Mouse (Mus musculus): ENCODE measurements around the gene Pagr1a. TPM values are rescaled to one million over a fixed set of nuclear protein-coding genes. Genes with fewer than 3 reads are reported as not detected.

The Pagr1a gene
- total RNA-seq (2021), result 10 to 100 TPM; 25.4 to 28.8 TPM

GRCm38 (mm10) chr7:127016971-127017949 lies at the start of gene Pagr1a:
Gene Pagr1a (minus strand): TSS chr7:127017352.
- DNase-seq (ENCODE audit: low spot score in 2 of 2), result peak; percentile 95 to 96
- intact Hi-C loops (cut with DNase I), result loop anchor here (2.0 to 5.0 kb wide), 3 partner anchors 40 to 130 kb away; partner anchors contain the start of genes Cdiptos and Sez6l2

DNA sequence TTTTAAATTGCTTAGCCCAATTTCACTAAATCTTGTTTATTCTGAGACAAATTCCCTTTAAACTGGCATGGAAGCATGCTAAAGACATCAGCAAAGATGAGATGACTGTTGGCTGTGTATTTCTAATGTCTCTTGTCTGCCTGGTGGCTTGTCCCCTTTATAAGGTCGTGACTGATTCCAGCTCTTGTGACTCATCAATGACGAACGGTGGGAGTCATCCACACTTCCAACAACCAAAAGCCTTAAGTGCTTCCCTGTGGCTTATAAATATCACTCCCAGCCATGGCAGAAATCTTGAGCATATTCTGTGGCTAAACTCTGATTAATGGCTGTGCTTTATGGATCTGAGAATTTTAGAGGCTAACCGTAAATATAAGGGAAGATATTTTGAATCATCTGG lies 49.2 kb upstream of the Pagr1a start:
- no peak for DNase-seq (ENCODE audit: low spot score in 2 of 2)
- intact Hi-C loops (cut with DNase I), result loop anchor here (10.0 kb wide), 1 partner anchor 108 kb away; no protein-coding TSS in a partner anchor

DNA sequence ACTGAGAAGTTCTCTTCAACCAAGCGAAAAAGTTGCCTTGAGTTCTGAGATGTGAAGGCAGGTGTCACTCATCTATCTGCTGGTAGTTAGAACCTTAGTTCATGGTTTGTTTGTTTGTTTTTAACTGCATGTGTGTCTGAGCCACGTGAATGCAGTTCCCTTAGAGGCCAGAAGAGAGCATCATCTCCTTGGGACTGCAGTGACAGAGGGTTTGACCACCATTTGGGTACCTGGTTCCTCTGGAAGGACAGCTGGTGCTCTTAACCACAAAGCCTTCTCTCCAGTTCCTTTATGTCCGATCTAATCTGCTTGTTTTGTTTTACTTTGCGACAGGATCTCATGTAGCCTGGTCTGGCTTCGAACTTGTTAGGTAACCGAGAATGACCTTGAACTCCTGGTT lies 48.4 kb upstream of the Pagr1a start:
- intact Hi-C loops (cut with DNase I), result loop anchor here (10.0 kb wide), 1 partner anchor 109 kb away; no protein-coding TSS in a partner anchor
- DNase-seq (ENCODE audit: low spot score in 2 of 2), result no peak

DNA sequence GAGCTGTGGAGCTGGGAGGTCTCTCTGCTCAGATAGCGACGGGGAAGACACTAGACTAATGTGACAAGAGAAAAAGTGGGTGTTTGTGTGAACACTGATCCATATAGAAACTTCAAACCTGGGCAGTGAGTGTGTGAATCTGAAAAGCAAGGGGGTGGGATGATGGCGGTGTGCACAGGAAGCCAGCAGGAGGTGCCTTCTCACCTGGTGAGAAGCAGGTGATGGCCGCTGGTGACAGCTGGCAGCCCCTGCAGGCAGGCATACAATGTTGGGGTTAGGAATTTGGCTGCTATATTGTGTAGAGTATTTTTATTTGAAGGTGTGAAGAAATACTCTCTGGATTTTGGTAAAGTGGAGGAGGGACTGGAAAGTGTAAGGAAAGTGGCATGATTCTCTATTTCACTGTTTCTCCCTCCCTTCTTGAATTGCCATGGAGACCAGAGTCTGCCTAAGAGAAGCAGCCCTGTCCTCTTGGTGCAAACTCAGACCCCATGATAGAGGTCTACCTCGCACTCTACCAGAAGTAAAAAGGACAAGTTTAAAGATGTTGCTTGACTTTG lies 38.0 kb upstream of the Pagr1a start:
- DNase-seq (ENCODE audit: low spot score in 2 of 2), result peak; percentile 7 to 31
- intact Hi-C loops (cut with DNase I), result no loop called here

GRCm38 (mm10) chr7:127041851-127042672 lies 24.9 kb upstream of the Pagr1a start, which contains the start of gene Kif22:
Gene Kif22 (minus strand): TSS chr7:127042471.
- intact Hi-C loops (cut with DNase I), result no loop called here
- peak; percentile 84 to 88 for DNase-seq (ENCODE audit: low spot score in 2 of 2)

GRCm38 (mm10) chr7:127031244-127031643 lies 14.1 kb upstream of the Pagr1a start:
- intact Hi-C loops (cut with DNase I), result no loop called here
- no peak for DNase-seq (ENCODE audit: low spot score in 2 of 2)

DNA sequence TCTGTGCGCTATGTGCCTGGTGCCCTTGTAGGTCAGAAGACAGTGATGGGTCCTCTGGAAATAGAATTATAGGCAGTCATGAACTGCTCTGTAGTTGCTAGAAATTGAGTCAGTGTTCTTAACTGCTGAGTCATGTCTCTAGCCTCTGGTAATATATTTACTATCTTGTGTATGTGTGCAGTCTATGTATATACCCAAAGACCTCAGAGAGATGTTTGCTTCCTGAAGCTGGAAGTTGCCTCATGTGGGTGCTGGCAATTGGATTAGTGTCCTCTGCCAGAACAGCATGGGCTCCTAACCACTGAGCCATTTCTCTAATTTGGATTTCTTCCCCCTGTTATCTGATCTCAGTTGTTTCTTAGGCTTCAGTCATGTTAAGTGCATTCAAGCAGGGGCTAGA lies 13.0 kb upstream of the Pagr1a start:
- intact Hi-C loops (cut with DNase I), result no loop called here
- no peak for DNase-seq (ENCODE audit: low spot score in 2 of 2)

DNA sequence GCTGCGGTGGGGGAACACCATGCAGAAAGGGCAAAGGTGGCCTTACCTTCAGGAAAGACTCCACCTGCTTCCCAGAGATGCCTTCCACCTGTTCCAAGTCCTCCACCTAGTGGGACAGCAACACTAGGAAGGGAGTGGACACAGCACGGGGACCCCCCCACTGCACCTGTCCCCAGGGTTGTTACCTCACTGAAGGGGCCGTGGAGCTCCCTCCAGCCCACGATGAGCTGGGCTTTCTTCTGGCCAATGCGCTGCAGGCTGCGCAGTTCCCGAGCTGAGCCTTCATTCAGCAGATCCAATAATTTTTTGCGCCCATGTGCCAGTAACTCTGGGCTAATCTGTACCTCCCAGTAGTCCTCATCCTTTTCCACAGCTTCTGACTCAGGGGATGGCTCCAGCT lies 10.7 kb upstream of the Pagr1a start:
- intact Hi-C loops (cut with DNase I), result loop anchor here (5.0 kb wide), 2 partner anchors 74 to 146 kb away; partner anchors contain the start of gene Taok2
- DNase-seq (ENCODE audit: low spot score in 2 of 2), result peak in 1 of 2 experiments; percentile 31

DNA sequence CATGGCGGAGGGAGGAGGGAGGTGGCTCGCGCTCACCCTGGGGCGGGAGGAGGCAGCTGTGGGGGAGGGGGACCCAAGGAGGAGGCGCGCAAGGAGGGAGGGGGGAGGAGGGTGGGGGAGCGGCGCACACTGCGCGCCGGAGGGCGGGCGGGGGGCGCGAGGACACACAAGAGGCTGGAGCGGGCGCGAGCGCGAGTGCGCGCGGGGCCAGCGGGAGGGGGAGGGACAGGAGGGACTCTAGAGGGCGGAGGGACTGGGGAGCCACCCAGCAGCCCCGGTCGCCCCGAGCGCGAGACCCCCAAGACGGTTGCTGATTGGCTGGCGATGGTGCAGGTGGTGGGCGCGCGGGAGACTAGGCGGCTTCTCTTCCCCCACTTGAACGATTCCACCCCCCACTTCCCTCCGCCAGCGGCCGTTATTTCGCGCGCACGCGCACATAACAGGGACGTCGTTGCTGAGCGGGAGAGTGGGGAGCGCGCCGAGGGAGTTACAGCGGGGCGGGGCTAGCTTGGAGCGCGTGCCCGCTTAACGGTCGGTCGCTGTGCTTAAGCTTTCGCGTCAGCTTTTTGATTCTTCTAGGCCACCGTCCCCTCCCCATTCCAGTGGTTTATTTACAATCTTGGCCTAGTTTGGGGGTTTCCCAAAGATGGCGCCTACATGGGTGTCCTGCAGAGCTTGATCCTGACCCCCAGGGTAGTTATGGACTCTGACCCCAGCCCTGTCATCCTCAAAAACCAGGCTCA lies 10.0 kb upstream of the Pagr1a start, which contains the start of gene Maz:
Gene Maz (minus strand): TSS at position 54 of the 743 bp plus-strand sequence.
- DNase-seq (ENCODE audit: low spot score in 2 of 2), result peak; percentile 100
- intact Hi-C loops (cut with DNase I), result loop anchor here (5.0 kb wide), 2 partner anchors 75 to 145 kb away; partner anchors contain the start of gene Taok2

DNA sequence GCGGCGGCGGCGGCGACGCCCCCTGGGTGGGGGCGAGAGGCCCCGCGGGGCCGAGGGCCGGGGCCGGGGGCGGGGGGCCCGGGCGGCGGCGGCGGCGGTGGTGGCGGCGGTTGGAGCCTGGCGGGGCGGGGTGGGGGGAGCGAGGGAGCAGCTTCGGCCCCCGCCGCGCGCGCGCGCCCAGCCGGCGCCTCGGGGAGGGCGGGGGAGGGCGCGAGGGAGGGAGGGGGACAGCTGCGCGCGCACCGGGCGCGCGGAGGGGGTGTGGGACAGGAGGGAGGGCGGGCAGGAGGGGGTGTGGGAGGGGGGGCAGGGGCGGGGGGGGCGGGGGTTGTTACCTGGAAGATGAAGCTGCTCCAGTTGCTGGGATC lies 9.4 kb upstream of the Pagr1a start:
- intact Hi-C loops (cut with DNase I), result loop anchor here (5.0 kb wide), 2 partner anchors 76 to 144 kb away; partner anchors contain the start of gene Taok2
- DNase-seq (ENCODE audit: low spot score in 2 of 2), result no peak

DNA sequence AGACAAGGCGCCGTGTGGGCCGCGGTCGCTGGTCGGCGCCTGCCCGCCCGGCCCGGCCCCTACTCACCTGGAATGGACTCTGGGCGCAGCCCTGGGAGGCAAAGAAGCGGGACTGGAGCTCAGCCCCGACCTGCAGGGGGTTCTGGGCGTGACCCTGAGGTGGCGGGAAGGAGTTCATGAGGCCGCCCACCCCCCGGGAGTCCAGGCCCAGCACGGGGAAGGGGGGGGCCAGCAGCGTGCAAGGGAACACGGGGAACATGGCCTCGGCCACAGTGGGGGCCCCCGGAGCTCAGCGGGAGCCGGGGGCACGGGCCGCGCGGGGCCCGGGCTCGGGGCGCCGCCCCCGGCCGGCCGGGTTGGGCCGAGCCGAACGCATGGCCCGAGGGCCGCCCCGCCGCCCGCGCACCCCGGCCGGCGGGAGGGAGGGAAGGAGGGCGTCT lies 9.0 kb upstream of the Pagr1a start:
- peak; percentile 53 to 68 for DNase-seq (ENCODE audit: low spot score in 2 of 2)
- intact Hi-C loops (cut with DNase I), result loop anchor here (5.0 kb wide), 2 partner anchors 76 to 144 kb away; partner anchors contain the start of gene Taok2

GRCm38 (mm10) chr7:127025556-127026160 lies 8.5 kb upstream of the Pagr1a start:
- intact Hi-C loops (cut with DNase I), result loop anchor here (5.0 kb wide), 2 partner anchors 77 to 143 kb away; partner anchors contain the start of gene Taok2

GRCm38 (mm10) chr7:127024755-127025555 lies 7.8 kb upstream of the Pagr1a start:
- peak; percentile 84 to 85 for DNase-seq (ENCODE audit: low spot score in 2 of 2)
- intact Hi-C loops (cut with DNase I), result loop anchor here (5.0 kb wide), 2 partner anchors 77 to 143 kb away; partner anchors contain the start of gene Taok2

More at GRCm38 (mm10) chr7:127025556-127026160, 8.5 kb upstream of the Pagr1a start:
- DNase-seq (ENCODE audit: low spot score in 2 of 2), result peak in 1 of 2 experiments; percentile 65

GRCm38 (mm10) chr7:127023896-127024690 lies 6.9 kb upstream of the Pagr1a start:
- DNase-seq (ENCODE audit: low spot score in 2 of 2), result no peak
- intact Hi-C loops (cut with DNase I), result no loop called here

- no peak for DNase-seq (ENCODE audit: low spot score in 2 of 2)
- intact Hi-C loops (cut with DNase I), result no loop called here
Observed at GRCm38 (mm10) chr7:127023272-127023691, 6.1 kb upstream of the Pagr1a start.

DNA sequence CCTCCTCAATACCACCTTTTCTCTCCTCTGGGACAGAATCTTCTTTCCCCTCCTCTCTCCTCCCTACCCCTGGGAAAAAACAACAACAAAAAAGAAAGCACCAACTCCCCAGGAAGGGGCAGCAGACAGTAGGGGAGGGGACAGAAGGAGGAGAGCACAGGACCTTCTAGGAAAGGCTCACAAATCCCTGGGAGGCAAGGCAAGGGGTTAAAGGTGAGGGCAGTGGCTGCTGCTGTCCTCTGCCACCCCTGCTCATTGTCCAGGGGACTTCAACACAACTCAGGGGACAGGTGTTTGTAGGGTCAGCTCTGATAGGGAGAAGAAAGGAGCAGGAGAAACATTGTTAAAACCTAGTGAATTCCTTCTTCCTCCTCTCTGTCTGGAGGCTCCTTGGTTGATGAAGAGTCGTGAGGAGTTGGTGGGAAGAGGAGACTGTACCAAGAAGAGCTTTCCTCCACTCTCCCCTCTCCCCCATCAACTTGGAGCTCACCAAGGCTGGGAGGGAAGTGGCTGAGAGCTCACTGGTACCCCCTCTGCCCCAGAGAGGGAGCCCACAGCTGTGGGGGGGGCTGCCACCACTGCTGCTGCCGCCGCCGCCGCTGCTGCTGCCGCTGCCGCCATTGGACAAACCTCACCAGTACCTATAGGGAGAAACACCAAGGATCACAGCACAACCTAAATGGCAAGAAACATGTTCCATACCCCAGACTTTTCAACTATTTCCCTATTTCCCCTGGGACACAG lies 5.5 kb upstream of the Pagr1a start:
- intact Hi-C loops (cut with DNase I), result no loop called here
- peak in 1 of 2 experiments; percentile 28 for DNase-seq (ENCODE audit: low spot score in 2 of 2)
